Mouse (Mus musculus) hindbrain, embryonic 16.5 days (tissue): Measurements from ENCODE around the gene Tcf20. TPM values are rescaled to one million over a fixed set of nuclear protein-coding genes. Genes with fewer than 3 reads are reported as not detected.

Source experiments
- ATAC-seq: fragments of 200-750 bp; cut with Nextera tagmentation; 2 replicates; pipeline ENCODE4 v1.8.0; 2017; ENCODE audit warnings: moderate TSS enrichment, moderate library complexity
- H3K27ac ChIP-seq: fragments of 300-500 bp; sonication (generic); 2 replicates; pipeline ENCODE4 v1.5.1; 2014; ENCODE audit warnings: low read depth, mild to moderate bottlenecking, control low read depth, low read length, moderate library complexity
- H3K27me3 ChIP-seq: fragments of 300-500 bp; sonication (generic); replicated peaks from 2 replicates; pipeline ENCODE4 v1.6.1; 2014; ENCODE audit warnings: low read length; ENCODE audit not compliant: control insufficient read depth, insufficient read depth
- H3K36me3 ChIP-seq: fragments of 300-500 bp; sonication (generic); 2 replicates; pipeline ENCODE4 v1.6.1; 2014; ENCODE audit warnings: mild to moderate bottlenecking, low read length, moderate library complexity, mixed read lengths; ENCODE audit not compliant: control insufficient read depth, insufficient read depth
- H3K4me1 ChIP-seq: fragments of 300-500 bp; sonication (generic); 2 replicates; pipeline ENCODE4 v1.6.1; 2014; ENCODE audit warnings: low read depth, low read length; ENCODE audit not compliant: control insufficient read depth, insufficient read depth
- H3K4me2 ChIP-seq: fragments of 300-500 bp; sonication (generic); 2 replicates; pipeline ENCODE4 v1.6.1; 2014; ENCODE audit warnings: mild to moderate bottlenecking, low read length, control low read depth, moderate library complexity
- H3K4me3 ChIP-seq: fragments of 300-500 bp; sonication (generic); 2 replicates; pipeline ENCODE4 v1.5.1; 2014; ENCODE audit warnings: mild to moderate bottlenecking, low read length, control low read depth, moderate library complexity
- H3K9ac ChIP-seq: fragments of 300-500 bp; sonication (generic); 2 replicates; pipeline ENCODE4 v1.6.1; 2014; ENCODE audit warnings: low read depth, mild to moderate bottlenecking, control low read depth, low read length, moderate library complexity
- H3K9me3 ChIP-seq: fragments of 300-500 bp; sonication (generic); 2 replicates; pipeline ENCODE4 v1.6.1; 2014; ENCODE audit warnings: mild to moderate bottlenecking, low read length, moderate library complexity; ENCODE audit not compliant: control insufficient read depth
- WGBS: fragments of 180-500 bp; shearing (Covaris S2); extraction: QIAGEN DNeasy Blood & Tissue Kit; methylation state at CpG from one replicate; pipeline ENCODE4 v1.1.7; 2014; 5-methylcytosine and 5-hydroxymethylcytosine counted together
- polyA plus RNA-seq: library from polyadenylated mRNA; unstranded; fragments of >200 nt; fragmentation: Nextera tagmentation; extraction: Ambion mirVana; gene quantifications from 2 replicates; pipeline ENCODE4 v1.2.1, GENCODE M21; 2015

Gene Tcf20
- polyA plus RNA-seq, 1 experiment from 2014 or later = 9.3 TPM

DNA sequence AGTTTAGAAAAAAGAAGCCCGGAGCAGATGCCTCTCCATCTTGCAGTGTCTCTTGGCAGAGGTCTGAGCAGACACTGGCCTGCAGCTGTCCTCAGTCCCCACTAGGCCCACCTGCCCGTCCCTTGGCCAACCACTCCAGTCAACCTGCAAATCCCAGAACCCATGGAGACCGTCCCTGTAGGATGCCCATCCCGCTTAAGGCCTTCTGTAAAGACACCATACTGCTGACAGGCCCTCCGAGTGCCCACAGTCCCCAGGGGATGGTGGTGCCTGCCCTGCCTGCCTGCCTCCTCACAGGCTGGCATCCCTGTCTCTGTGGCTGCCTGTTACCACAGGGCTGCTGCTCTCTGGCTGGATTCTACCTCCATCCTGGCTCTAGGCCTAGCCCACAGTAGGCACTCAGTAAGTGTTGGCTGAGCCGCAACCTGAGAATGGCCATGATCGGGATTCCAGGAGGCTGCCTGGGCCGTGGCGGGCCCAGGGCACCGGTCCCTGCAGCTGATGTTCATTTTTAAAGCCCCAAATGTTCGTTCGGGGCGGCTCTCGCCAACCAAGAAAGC is 23.3 kb downstream of the Tcf20 start:
- peak overlapping the region; percentile 75 for H3K4me2 ChIP-seq
- H3K36me3 ChIP-seq = no peaks in the 10 kb centered on the region
- peak overlapping the region; percentile 85 for H3K27ac ChIP-seq
- no peaks in the 10 kb centered on the region; the same call in none of the 2 replicates for H3K27me3 ChIP-seq
- no peaks in the 10 kb centered on the region for H3K9me3 ChIP-seq
- H3K4me1 ChIP-seq = peaks cover 58% of the 10 kb centered on the region
- 57% methylated on average over 14 of the region's 14 CpGs for WGBS
- peak overlapping the region; percentile 69 for H3K4me3 ChIP-seq
- ATAC-seq = no peak
- peak overlapping the region; percentile 80; the same call in 1 of the 2 replicates for H3K9ac ChIP-seq

- Histone ChIP-seq H3K27me3 (no peaks in the 10 kb centered on the region; the same call in none of the 2 replicates), H3K4me1 (peaks cover 60% of the 10 kb centered on the region), H3K4me3 (peak overlapping the region; percentile 69), H3K9ac (peak overlapping the region; percentile 80), H3K36me3 (no peaks in the 10 kb centered on the region), H3K9me3 (no peaks in the 10 kb centered on the region), H3K4me2 (peak overlapping the region; percentile 75), H3K27ac (peak overlapping the region; percentile 85)
- WGBS = 1% methylated on average over 23 of the region's 82 CpGs
- peak; percentile 7; the same call in 1 of the 2 replicates for ATAC-seq
Observed at GRCm38 (mm10) chr15:82963556-82964156, 24.0 kb downstream of the Tcf20 start.

DNA sequence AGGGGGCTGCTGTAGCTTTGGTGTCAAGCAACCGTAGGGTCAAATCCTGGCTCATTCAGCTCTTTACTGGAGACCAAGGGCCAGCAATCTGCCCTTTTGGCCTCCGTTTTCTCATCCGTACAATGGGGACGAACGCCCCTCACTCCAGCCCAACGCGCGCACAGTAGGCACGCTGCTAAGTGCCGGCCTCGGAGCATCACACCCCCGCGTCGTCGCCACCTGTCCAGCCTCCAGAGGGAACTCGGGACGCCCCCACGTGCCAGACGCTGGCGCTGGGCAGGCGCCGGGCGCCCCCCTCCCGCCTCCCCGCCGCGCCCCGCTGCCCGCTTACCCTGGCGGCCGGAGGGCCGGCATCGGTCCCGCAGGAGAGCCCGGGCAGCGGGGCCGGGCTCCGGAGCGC is 24.6 kb downstream of the Tcf20 start:
- no peaks in the 10 kb centered on the region for H3K9me3 ChIP-seq
- peak overlapping the region; percentile 75 for H3K4me2 ChIP-seq
- peak overlapping the region; percentile 69 for H3K4me3 ChIP-seq
- 4% methylated on average over 37 of the region's 39 CpGs for WGBS
- peaks cover 60% of the 10 kb centered on the region for H3K4me1 ChIP-seq
- H3K36me3 ChIP-seq = no peaks in the 10 kb centered on the region
- H3K27me3 ChIP-seq = no peaks in the 10 kb centered on the region; the same call in none of the 2 replicates
- peak overlapping the region; percentile 80 for H3K9ac ChIP-seq
- H3K27ac ChIP-seq = peak overlapping the region; percentile 85
- ATAC-seq = no peak

GRCm38 (mm10) chr15:82962536-82962935 is 25.1 kb downstream of the Tcf20 start:
- no peaks in the 10 kb centered on the region for H3K36me3 ChIP-seq
- no peaks in the 10 kb centered on the region for H3K9me3 ChIP-seq
- H3K27ac ChIP-seq = peak overlapping the region; percentile 85
- no peak for ATAC-seq
- peaks cover 59% of the 10 kb centered on the region for H3K4me1 ChIP-seq
- peak overlapping the region; percentile 69 for H3K4me3 ChIP-seq
- peak overlapping the region; percentile 80 for H3K9ac ChIP-seq
- WGBS = 32% methylated on average over 4 of the region's 4 CpGs
- H3K4me2 ChIP-seq = peak overlapping the region; percentile 75
- H3K27me3 ChIP-seq = no peaks in the 10 kb centered on the region; the same call in none of the 2 replicates

DNA sequence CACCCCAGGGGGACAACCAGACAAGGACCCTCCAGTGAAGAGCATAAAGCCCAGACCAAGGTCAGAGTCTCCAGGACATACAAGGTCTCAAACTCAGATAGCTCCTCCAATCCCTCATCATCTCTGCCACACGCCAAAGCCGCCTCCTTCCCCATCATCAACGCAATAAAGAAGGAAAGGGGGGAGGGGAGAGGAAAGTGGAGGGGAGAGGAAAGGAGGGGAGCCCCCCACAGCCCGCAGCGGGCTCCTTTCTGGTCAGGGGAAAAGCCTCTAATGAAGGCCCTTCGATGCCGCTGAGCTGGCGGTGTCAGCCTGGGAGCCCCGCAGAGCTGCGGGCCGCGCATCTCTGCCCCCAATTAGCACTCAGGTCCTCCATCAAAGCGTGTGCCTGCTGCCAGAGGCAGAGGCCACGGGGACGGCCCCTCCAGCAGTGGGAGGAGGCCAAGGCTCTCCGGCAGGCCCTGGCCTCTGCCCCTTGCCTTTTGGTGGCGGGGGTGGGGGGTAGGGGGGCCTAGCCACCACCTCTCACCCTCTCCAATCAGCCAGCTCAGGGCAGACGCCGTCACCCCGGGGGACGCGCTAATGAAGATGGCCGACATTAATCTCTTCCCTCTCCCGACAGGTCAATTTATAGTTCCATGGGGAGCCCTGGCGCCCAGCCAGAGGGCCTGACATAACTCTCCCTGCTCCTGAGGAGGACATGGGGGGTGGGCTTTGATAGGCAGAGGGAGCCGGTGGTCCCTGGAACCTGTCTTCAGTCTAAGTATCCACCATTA is 26.7 kb downstream of the Tcf20 start:
- Histone ChIP-seq H3K36me3 (no peaks in the 10 kb centered on the region), H3K27me3 (no peaks in the 10 kb centered on the region; the same call in none of the 2 replicates), H3K9me3 (no peaks in the 10 kb centered on the region), H3K4me2 (peak overlapping the region; percentile 75), H3K27ac (peak overlapping the region; percentile 57), H3K4me1 (peaks cover 67% of the 10 kb centered on the region), H3K4me3 (peak overlapping the region; percentile 69), H3K9ac (peak overlapping the region; percentile 63)
- 1% methylated on average over 24 of the region's 26 CpGs for WGBS
- 0 out of 2 replicates have a peak, but pooled peaks have one; percentile 6 for ATAC-seq

DNA sequence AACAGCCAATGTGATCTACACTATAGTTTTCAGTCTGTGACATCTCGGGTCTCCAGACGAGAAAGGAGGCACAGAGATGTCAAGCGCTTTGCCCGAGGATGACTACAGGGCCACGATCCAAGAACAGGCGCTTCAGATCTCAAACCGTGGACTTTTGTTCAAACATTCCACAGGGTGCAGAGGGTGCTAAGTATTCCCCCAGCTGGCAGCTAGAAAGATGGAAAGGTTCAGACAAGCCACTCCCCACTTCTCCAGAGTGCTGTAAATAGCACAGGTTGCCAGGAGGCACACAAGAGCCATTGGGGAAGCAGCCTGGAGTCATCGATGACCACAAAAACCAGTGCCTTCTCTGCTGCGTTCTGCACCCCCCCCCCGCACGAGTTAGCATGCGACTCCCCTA is 28.5 kb downstream of the Tcf20 start:
- H3K9me3 ChIP-seq = no peaks in the 10 kb centered on the region
- no peak for ATAC-seq
- H3K27me3 ChIP-seq = no peaks in the 10 kb centered on the region; the same call in none of the 2 replicates
- no peaks in the 10 kb centered on the region for H3K36me3 ChIP-seq
- H3K9ac ChIP-seq = no peak overlapping the region; the same call in 1 of the 2 replicates
- H3K27ac ChIP-seq = peak overlapping the region; percentile 68; the same call in 1 of the 2 replicates
- peak overlapping the region; percentile 58 for H3K4me2 ChIP-seq
- WGBS = 51% methylated on average over 12 of the region's 12 CpGs
- H3K4me3 ChIP-seq = no peak overlapping the region
- peaks cover 72% of the 10 kb centered on the region for H3K4me1 ChIP-seq

DNA sequence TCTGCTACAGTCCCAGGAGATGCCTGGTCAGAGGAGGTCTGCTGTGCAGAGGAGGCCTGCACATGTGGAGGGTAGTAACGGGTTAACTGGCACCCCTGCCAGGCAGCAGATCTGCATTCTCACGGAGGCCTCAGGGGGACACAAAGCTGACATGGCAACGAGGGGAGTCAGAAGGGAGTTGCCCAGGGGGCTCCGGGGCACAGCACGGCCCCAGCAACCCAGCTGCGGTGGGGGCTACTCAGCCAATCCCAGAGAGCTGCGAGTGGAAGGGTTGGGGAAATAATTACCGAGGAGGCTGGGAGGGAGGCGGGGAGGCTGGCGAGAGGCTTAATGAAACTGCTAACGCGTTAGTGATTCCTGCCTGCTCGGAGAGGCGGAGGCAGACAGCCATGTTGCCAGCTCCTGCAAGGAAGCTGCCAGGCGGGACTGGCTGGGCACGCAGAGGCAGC is 29.4 kb downstream of the Tcf20 start:
- Histone ChIP-seq H3K4me3 (peak overlapping the region; percentile 28), H3K27me3 (no peaks in the 10 kb centered on the region; the same call in none of the 2 replicates), H3K9me3 (no peaks in the 10 kb centered on the region), H3K4me1 (peaks cover 74% of the 10 kb centered on the region), H3K27ac (peak overlapping the region; percentile 68), H3K36me3 (no peaks in the 10 kb centered on the region), H3K4me2 (peak overlapping the region; percentile 58), H3K9ac (peak overlapping the region; percentile 51)
- peak; percentile 40 for ATAC-seq
- WGBS = 1% methylated on average over 16 of the region's 16 CpGs

- no peak overlapping the region for H3K27ac ChIP-seq
- ATAC-seq = no peak
- no peak overlapping the region for H3K9ac ChIP-seq
- no peak overlapping the region for H3K4me3 ChIP-seq
- WGBS = 73% methylated on average over 4 of the region's 4 CpGs
- H3K36me3 ChIP-seq = no peaks in the 10 kb centered on the region
- H3K27me3 ChIP-seq = no peaks in the 10 kb centered on the region; the same call in none of the 2 replicates
- peaks cover 73% of the 10 kb centered on the region for H3K4me1 ChIP-seq
- no peaks in the 10 kb centered on the region for H3K9me3 ChIP-seq
- no peak overlapping the region for H3K4me2 ChIP-seq
Observed at GRCm38 (mm10) chr15:82956721-82957120, 31.0 kb downstream of the Tcf20 start.

GRCm38 (mm10) chr15:82956310-82956709 is 31.4 kb downstream of the Tcf20 start:
- no peak for ATAC-seq
- Histone ChIP-seq H3K27me3 (no peaks in the 10 kb centered on the region; the same call in none of the 2 replicates), H3K4me1 (peaks cover 71% of the 10 kb centered on the region), H3K4me3 (no peak overlapping the region), H3K9me3 (no peaks in the 10 kb centered on the region), H3K27ac (no peak overlapping the region), H3K4me2 (no peak overlapping the region), H3K36me3 (no peaks in the 10 kb centered on the region), H3K9ac (no peak overlapping the region)
- 70% methylated on average over 3 of the region's 3 CpGs for WGBS
